Mouse (Mus musculus): ENCODE results near the gene 4833427G06Rik. TPM values are rescaled to one million over a fixed set of nuclear protein-coding genes. Genes with fewer than 3 reads are reported as not detected.
"Not testable (repeated sequence)": the region's sequence is repeated elsewhere in the genome, so short reads cannot be mapped to it uniquely, and the experiment has no call there.

4833427G06Rik gene
- polyA plus RNA-seq, 2 experiments: not detected

GRCm38 (mm10) chr9:51140711-51141110 lies 38.8 kb upstream of the 4833427G06Rik start:
- 71% methylated on average over 3 of the region's 3 CpGs for WGBS (ENCODE audit: insufficient replicate concordance)
- no peaks in the 10 kb centered on the region for H3K36me3 ChIP-seq (replicated peaks; ENCODE audit: control insufficient read depth, insufficient read depth, low read depth)
- ATAC-seq (ENCODE audit: insufficient read depth) (no peak), DNase-seq (ENCODE audit: low read depth in 3 of 3, low spot score in 3 of 3) (no peak)
- TF ChIP-seq EP300 (IDR thresholded peaks at IDR 0.05; ENCODE audit: low read depth) (no peak), CTCF (IDR thresholded peaks at IDR 0.05; ENCODE audit: low read depth) (no peak)
- no peaks in the 10 kb centered on the region for H3K27me3 ChIP-seq (ENCODE audit: control insufficient read depth, insufficient read depth, low read length)
- no peak overlapping the region for H3K27ac ChIP-seq
- H3K4me3 ChIP-seq (ENCODE audit: insufficient read depth in 1 of 2, low read depth in 2 of 2, low read length in 2 of 2): no peak overlapping the region
- H3K9me3 ChIP-seq (ENCODE audit: control insufficient read depth, low read length): no peaks in the 10 kb centered on the region
- no peak overlapping the region for H3K9ac ChIP-seq (replicated peaks)
- no peak overlapping the region for H3K4me2 ChIP-seq (ENCODE audit: low read depth)
- H3K4me1 ChIP-seq (replicated peaks; ENCODE audit: control insufficient read depth in 2 of 2, insufficient read depth in 2 of 2, low read length in 1 of 2): peaks cover 7 to 9% of the 10 kb centered on the region in 2 experiments

- H3K4me3 ChIP-seq (ENCODE audit: insufficient read depth in 1 of 2, low read depth in 2 of 2, low read length in 2 of 2); ATAC-seq (ENCODE audit: insufficient read depth); H3K4me2 ChIP-seq (ENCODE audit: low read depth); H3K4me1 ChIP-seq (replicated peaks; ENCODE audit: control insufficient read depth in 2 of 2, insufficient read depth in 2 of 2, low read length in 1 of 2); H3K9ac ChIP-seq (replicated peaks); H3K9me3 ChIP-seq (ENCODE audit: control insufficient read depth, low read length); H3K27me3 ChIP-seq (ENCODE audit: control insufficient read depth, insufficient read depth, low read length); DNase-seq (ENCODE audit: low read depth in 3 of 3, low spot score in 3 of 3); H3K36me3 ChIP-seq (replicated peaks; ENCODE audit: control insufficient read depth, insufficient read depth, low read depth); H3K27ac ChIP-seq: not testable (repeated sequence)
- 43% methylated on average over 1 of the region's 1 CpGs for WGBS (ENCODE audit: insufficient replicate concordance)
Measured at GRCm38 (mm10) chr9:51139401-51139800, 37.5 kb upstream of the 4833427G06Rik start.

GRCm38 (mm10) chr9:51138301-51138700 lies 36.4 kb upstream of the 4833427G06Rik start:
- no peak overlapping the region for H3K4me3 ChIP-seq (ENCODE audit: insufficient read depth in 1 of 2, low read depth in 2 of 2, low read length in 2 of 2)
- TF ChIP-seq EP300 (IDR thresholded peaks at IDR 0.05; ENCODE audit: low read depth) (no peak), CTCF (IDR thresholded peaks at IDR 0.05; ENCODE audit: low read depth) (no peak)
- H3K27me3 ChIP-seq (ENCODE audit: control insufficient read depth, insufficient read depth, low read length): no peaks in the 10 kb centered on the region
- no peak for DNase-seq (ENCODE audit: low read depth in 3 of 3, low spot score in 3 of 3)
- H3K9ac ChIP-seq (replicated peaks): no peak overlapping the region
- no peak for ATAC-seq (ENCODE audit: insufficient read depth)
- no peak overlapping the region for H3K4me2 ChIP-seq (ENCODE audit: low read depth)
- H3K9me3 ChIP-seq (ENCODE audit: control insufficient read depth, low read length): no peaks in the 10 kb centered on the region
- peaks cover 7 to 9% of the 10 kb centered on the region in 2 experiments for H3K4me1 ChIP-seq (replicated peaks; ENCODE audit: control insufficient read depth in 2 of 2, insufficient read depth in 2 of 2, low read length in 1 of 2)
- no peak overlapping the region for H3K27ac ChIP-seq
- no peaks in the 10 kb centered on the region for H3K36me3 ChIP-seq (replicated peaks; ENCODE audit: control insufficient read depth, insufficient read depth, low read depth)
- WGBS (ENCODE audit: insufficient replicate concordance): 64% methylated on average over 1 of the region's 1 CpGs

DNA sequence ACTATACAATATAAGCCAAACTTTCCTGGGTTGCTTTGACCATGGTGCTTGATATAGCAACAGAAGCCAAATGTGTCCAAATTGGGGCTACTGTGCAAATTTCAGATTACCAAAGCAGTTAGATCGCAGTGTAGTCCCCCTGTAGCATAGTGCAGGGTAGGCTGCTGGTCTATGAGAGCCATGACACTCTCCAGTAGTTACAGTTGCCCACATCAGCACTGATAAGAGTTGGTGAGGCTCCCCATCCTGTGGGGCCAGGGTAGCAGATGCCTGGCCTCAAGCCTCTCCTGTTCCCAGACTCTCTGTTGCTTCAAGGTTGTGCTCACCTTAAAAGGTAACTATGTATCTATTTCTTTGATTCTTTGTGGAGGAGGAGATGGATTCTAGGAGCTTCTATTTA lies 36.0 kb upstream of the 4833427G06Rik start:
- H3K27ac ChIP-seq: no peak overlapping the region
- no peak overlapping the region for H3K4me3 ChIP-seq (ENCODE audit: insufficient read depth in 1 of 2, low read depth in 2 of 2, low read length in 2 of 2)
- no peak for TF ChIP-seq CTCF (IDR thresholded peaks at IDR 0.05; ENCODE audit: low read depth)
- TF ChIP-seq EP300 (IDR thresholded peaks at IDR 0.05; ENCODE audit: low read depth): no peak
- no peak overlapping the region for H3K9ac ChIP-seq (replicated peaks)
- peaks cover 7 to 9% of the 10 kb centered on the region in 2 experiments for H3K4me1 ChIP-seq (replicated peaks; ENCODE audit: control insufficient read depth in 2 of 2, insufficient read depth in 2 of 2, low read length in 1 of 2)
- DNase-seq (ENCODE audit: low read depth in 3 of 3, low spot score in 3 of 3) (no peak), ATAC-seq (ENCODE audit: insufficient read depth) (peak; percentile 77; the same call in 1 of the 2 replicates)
- 69% methylated on average over 1 of the region's 1 CpGs for WGBS (ENCODE audit: insufficient replicate concordance)
- H3K27me3 ChIP-seq (ENCODE audit: control insufficient read depth, insufficient read depth, low read length): no peaks in the 10 kb centered on the region
- no peak overlapping the region for H3K4me2 ChIP-seq (ENCODE audit: low read depth)
- H3K9me3 ChIP-seq (ENCODE audit: control insufficient read depth, low read length): no peaks in the 10 kb centered on the region
- H3K36me3 ChIP-seq (replicated peaks; ENCODE audit: control insufficient read depth, insufficient read depth, low read depth): no peaks in the 10 kb centered on the region

DNA sequence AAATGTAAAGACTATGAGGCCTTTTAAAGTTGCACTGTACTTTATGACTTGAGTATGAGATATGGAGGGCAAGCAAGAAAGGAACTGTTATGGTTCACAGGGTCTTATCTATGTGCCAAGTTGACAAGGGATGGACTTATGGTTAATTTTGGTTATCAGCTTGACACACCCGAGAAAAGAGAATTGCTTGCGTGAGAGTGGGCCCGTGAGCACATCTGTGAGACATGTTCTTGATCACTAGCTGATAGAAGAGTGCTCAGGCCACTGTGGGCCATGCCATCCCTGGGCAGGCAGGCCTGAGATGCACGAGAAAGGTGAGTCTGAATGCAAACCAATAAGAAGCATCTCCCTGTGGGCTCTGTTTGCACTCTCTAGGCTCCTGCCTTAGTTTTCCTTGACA lies 35.6 kb upstream of the 4833427G06Rik start:
- Histone ChIP-seq H3K4me1 (replicated peaks; ENCODE audit: control insufficient read depth in 2 of 2, insufficient read depth in 2 of 2, low read length in 1 of 2) (peaks cover 7 to 9% of the 10 kb centered on the region in 2 experiments), H3K9ac (replicated peaks) (no peak overlapping the region), H3K4me2 (ENCODE audit: low read depth) (no peak overlapping the region), H3K9me3 (ENCODE audit: control insufficient read depth, low read length) (no peaks in the 10 kb centered on the region), H3K36me3 (replicated peaks; ENCODE audit: control insufficient read depth, insufficient read depth, low read depth) (no peaks in the 10 kb centered on the region), H3K27me3 (ENCODE audit: control insufficient read depth, insufficient read depth, low read length) (no peaks in the 10 kb centered on the region), H3K27ac (no peak overlapping the region), H3K4me3 (ENCODE audit: insufficient read depth in 1 of 2, low read depth in 2 of 2, low read length in 2 of 2) (no peak overlapping the region)
- 31% methylated on average over 4 of the region's 4 CpGs for WGBS (ENCODE audit: insufficient replicate concordance)
- ATAC-seq (ENCODE audit: insufficient read depth): peak; percentile 70
- DNase-seq (ENCODE audit: low read depth in 3 of 3, low spot score in 3 of 3): no peak
- TF ChIP-seq EP300 (IDR thresholded peaks at IDR 0.05; ENCODE audit: low read depth) (peak; percentile 51; the same call in 1 of the 2 replicates), CTCF (IDR thresholded peaks at IDR 0.05; ENCODE audit: low read depth) (no peak)

Measured in liver, embryonic 14.5 days (tissue).